Mouse (Mus musculus): ENCODE data around the gene Ddc.

DNA sequence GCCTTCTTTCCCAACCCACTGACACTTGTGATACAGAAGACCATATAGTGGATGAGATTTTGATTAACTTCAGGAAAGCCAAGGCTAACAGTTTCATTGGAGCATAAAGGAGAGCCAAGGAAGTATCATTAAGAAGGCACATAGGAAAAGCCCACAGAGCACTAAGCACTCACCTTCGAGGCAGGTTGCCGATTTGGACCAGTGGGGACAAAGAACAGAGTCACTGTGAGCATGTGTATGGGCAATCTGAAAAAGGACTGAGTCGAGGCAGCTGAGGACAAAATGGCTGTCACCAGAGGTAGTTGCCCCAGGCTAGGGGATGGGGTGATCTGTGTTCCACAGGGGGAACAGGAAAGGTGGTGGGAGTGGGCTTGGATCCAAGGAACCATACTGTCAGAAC is 552 bp upstream of the Ddc start:
- no peak for TF ChIP-seq CTCF (IDR thresholded peaks at IDR 0.05; ENCODE audit: borderline replicate concordance, insufficient read depth, low read length)
- TF ChIP-seq POLR2A (IDR thresholded peaks at IDR 0.05; ENCODE audit: low read depth, low read length) = no peak

All from embryonic fibroblast, embryonic 13.5 days (primary cell).